Mouse (Mus musculus) ES-Bruce4 (cell line): ENCODE measurements around the gene Fam189a2. TPM values are rescaled to one million over a fixed set of nuclear protein-coding genes. Genes with fewer than 3 reads are reported as not detected.

Experiments
- H3K27ac ChIP-seq: 2 replicates; pipeline ENCODE4 v1.5.1; 2012; ENCODE audit warnings: low read length, inconsistent platforms; ENCODE audit not compliant: insufficient read depth
- H3K27me3 ChIP-seq: 2 replicates; pipeline ENCODE4 v1.6.1; 2012; ENCODE audit warnings: mild to moderate bottlenecking, low read length, inconsistent platforms; ENCODE audit not compliant: control insufficient read depth, poor library complexity, insufficient read depth, severe bottlenecking
- H3K36me3 ChIP-seq: 2 replicates; pipeline ENCODE4 v1.6.1; 2012; ENCODE audit warnings: inconsistent platforms, mild to moderate bottlenecking, low read length, moderate library complexity; ENCODE audit not compliant: control insufficient read depth, poor library complexity, insufficient read depth, severe bottlenecking
- H3K4me1 ChIP-seq: one replicate; pipeline ENCODE4 v1.8.1; 2011; ENCODE audit warnings: low read length; ENCODE audit not compliant: control insufficient read depth, insufficient read depth
- H3K4me3 ChIP-seq: 2 replicates; pipeline ENCODE4 v1.5.1; 2011; ENCODE audit warnings: low read depth, mild to moderate bottlenecking, low read length
- H3K9ac ChIP-seq: 2 replicates; pipeline ENCODE4 v1.6.1; 2012; ENCODE audit warnings: low read depth, mild to moderate bottlenecking, inconsistent platforms; ENCODE audit not compliant: poor library complexity, severe bottlenecking
- H3K9me3 ChIP-seq: replicated peaks from 2 replicates; pipeline ENCODE4 v1.6.1; 2012; ENCODE audit warnings: mild to moderate bottlenecking, low read length, inconsistent platforms; ENCODE audit not compliant: control insufficient read depth, poor library complexity, insufficient read depth, severe bottlenecking
- CTCF ChIP-seq: IDR thresholded peaks from one replicate; pipeline ENCODE4 v1.8.1; 2011; ENCODE audit warnings: low read depth, low read length
- EP300 ChIP-seq: IDR thresholded peaks from 2 replicates; pipeline ENCODE4 v1.6.1; 2011; ENCODE audit warnings: low read depth, low read length; ENCODE audit not compliant: insufficient read depth
- POLR2A ChIP-seq: IDR thresholded peaks from one replicate; pipeline ENCODE4 v1.8.1; 2011; ENCODE audit warnings: low read length; ENCODE audit not compliant: insufficient read depth
- polyA plus RNA-seq: library from polyadenylated mRNA; stranded (reverse); fragments of >200 nt; gene quantifications from 2 replicates; pipeline ENCODE4 v1.2.4, GENCODE M21; 2011; ENCODE audit warnings: low read depth; ENCODE audit not compliant: missing spikeins, insufficient read depth, insufficient read length

The Fam189a2 gene
- polyA plus RNA-seq, 1 experiment = 1.7 TPM

- Histone ChIP-seq H3K36me3 (no peaks in the 10 kb centered on the region), H3K27ac (no peak overlapping the region), H3K27me3 (no peaks in the 10 kb centered on the region; the same call in 1 of the 2 replicates), H3K4me1 (no peaks in the 10 kb centered on the region), H3K9me3 (no peaks in the 10 kb centered on the region), H3K4me3 (no peak overlapping the region), H3K9ac (no peak overlapping the region)
- TF ChIP-seq CTCF = no peak
- no peak for TF ChIP-seq POLR2A
- no peak for TF ChIP-seq EP300
These were observed 32.8 kb upstream of the Fam189a2 start for GRCm38 (mm10) chr19:24063585-24063984.

GRCm38 (mm10) chr19:24058851-24059250 is 28.0 kb upstream of the Fam189a2 start:
- H3K9me3 ChIP-seq = no peaks in the 10 kb centered on the region
- H3K36me3 ChIP-seq = no peaks in the 10 kb centered on the region
- TF ChIP-seq CTCF = no peak
- no peak for TF ChIP-seq POLR2A
- no peak for TF ChIP-seq EP300
- H3K4me1 ChIP-seq = no peaks in the 10 kb centered on the region
- no peak overlapping the region for H3K4me3 ChIP-seq
- H3K27ac ChIP-seq = no peak overlapping the region
- no peak overlapping the region for H3K9ac ChIP-seq
- H3K27me3 ChIP-seq = no peaks in the 10 kb centered on the region

GRCm38 (mm10) chr19:24058021-24058420 is 27.2 kb upstream of the Fam189a2 start:
- Histone ChIP-seq H3K4me3 (no peak overlapping the region), H3K36me3 (no peaks in the 10 kb centered on the region), H3K27ac (no peak overlapping the region), H3K9ac (no peak overlapping the region), H3K4me1 (no peaks in the 10 kb centered on the region), H3K9me3 (no peaks in the 10 kb centered on the region), H3K27me3 (no peaks in the 10 kb centered on the region)
- TF ChIP-seq CTCF = no peak

GRCm38 (mm10) chr19:24056880-24057279 is 26.1 kb upstream of the Fam189a2 start:
- no peak overlapping the region for H3K4me3 ChIP-seq
- TF ChIP-seq CTCF (peak; percentile 18), EP300 (no peak)
- no peaks in the 10 kb centered on the region for H3K9me3 ChIP-seq

GRCm38 (mm10) chr19:24054904-24055303 is 24.1 kb upstream of the Fam189a2 start:
- H3K27me3 ChIP-seq = no peaks in the 10 kb centered on the region
- no peaks in the 10 kb centered on the region for H3K4me1 ChIP-seq
- no peak overlapping the region for H3K27ac ChIP-seq
- no peaks in the 10 kb centered on the region for H3K9me3 ChIP-seq
- TF ChIP-seq EP300 (no peak), POLR2A (no peak), CTCF (no peak)
- H3K9ac ChIP-seq = no peak overlapping the region
- no peaks in the 10 kb centered on the region for H3K36me3 ChIP-seq
- no peak overlapping the region for H3K4me3 ChIP-seq

More at GRCm38 (mm10) chr19:24056880-24057279, 26.1 kb upstream of the Fam189a2 start:
- no peak overlapping the region for H3K9ac ChIP-seq
- no peaks in the 10 kb centered on the region for H3K36me3 ChIP-seq
- H3K27ac ChIP-seq = no peak overlapping the region
- H3K27me3 ChIP-seq = no peaks in the 10 kb centered on the region
- no peaks in the 10 kb centered on the region for H3K4me1 ChIP-seq

GRCm38 (mm10) chr19:24054265-24054664 is 23.4 kb upstream of the Fam189a2 start:
- Histone ChIP-seq H3K27me3 (no peaks in the 10 kb centered on the region), H3K27ac (no peak overlapping the region), H3K4me3 (no peak overlapping the region), H3K36me3 (no peaks in the 10 kb centered on the region), H3K4me1 (no peaks in the 10 kb centered on the region), H3K9ac (no peak overlapping the region), H3K9me3 (no peaks in the 10 kb centered on the region)
- TF ChIP-seq EP300 (no peak), CTCF (no peak), POLR2A (no peak)

- Histone ChIP-seq H3K9me3 (no peaks in the 10 kb centered on the region), H3K27ac (no peak overlapping the region), H3K4me1 (no peaks in the 10 kb centered on the region), H3K27me3 (no peaks in the 10 kb centered on the region), H3K9ac (no peak overlapping the region), H3K36me3 (no peaks in the 10 kb centered on the region), H3K4me3 (no peak overlapping the region)
- no peak for TF ChIP-seq CTCF
These were observed 19.7 kb upstream of the Fam189a2 start for GRCm38 (mm10) chr19:24050514-24050913.
